Mouse (Mus musculus) forebrain, embryonic 15.5 days (tissue): ENCODE measurements around the gene Vwa8. TPM values are rescaled to one million over a fixed set of nuclear protein-coding genes. Genes with fewer than 3 reads are reported as not detected.

Experiments used
- ATAC-seq: fragments of 200-750 bp; cut with Nextera tagmentation; replicated peaks from 2 replicates; pipeline ENCODE4 v1.8.0; 2017; ENCODE audit warnings: mild to moderate bottlenecking, moderate TSS enrichment, moderate library complexity
- H3K27ac ChIP-seq: fragments of 300-500 bp; sonication (generic); replicated peaks from 2 replicates; pipeline ENCODE4 v1.5.1; 2015; ENCODE audit warnings: mild to moderate bottlenecking, inconsistent platforms
- H3K27me3 ChIP-seq: fragments of 300-500 bp; sonication (generic); 2 replicates; pipeline ENCODE4 v1.6.1; 2015; ENCODE audit warnings: inconsistent platforms
- H3K36me3 ChIP-seq: fragments of 300-500 bp; sonication (generic); 2 replicates; pipeline ENCODE4 v1.6.1; 2015; ENCODE audit warnings: mild to moderate bottlenecking, inconsistent platforms
- H3K4me1 ChIP-seq: fragments of 300-500 bp; sonication (generic); 2 replicates; pipeline ENCODE4 v1.6.1; 2015; ENCODE audit warnings: inconsistent platforms
- H3K4me2 ChIP-seq: fragments of 300-500 bp; sonication (generic); replicated peaks from 2 replicates; pipeline ENCODE4 v1.6.1; 2015; ENCODE audit warnings: mild to moderate bottlenecking, inconsistent platforms
- H3K4me3 ChIP-seq: fragments of 300-500 bp; sonication (generic); 2 replicates; pipeline ENCODE4 v1.5.1; 2015; ENCODE audit warnings: mild to moderate bottlenecking, inconsistent platforms
- H3K9ac ChIP-seq: fragments of 300-500 bp; sonication (generic); replicated peaks from 2 replicates; pipeline ENCODE4 v1.6.1; 2015; ENCODE audit warnings: mild to moderate bottlenecking, inconsistent platforms
- H3K9me3 ChIP-seq: fragments of 300-500 bp; sonication (generic); 2 replicates; pipeline ENCODE4 v1.6.1; 2016; ENCODE audit warnings: inconsistent platforms
- WGBS: fragments of 180-500 bp; shearing (Covaris S2); methylation state at CpG from one replicate; pipeline ENCODE4 v1.1.7; 2015; ENCODE audit warnings: mixed read lengths; 5-methylcytosine and 5-hydroxymethylcytosine counted together
- polyA plus RNA-seq: library from polyadenylated mRNA; unstranded; fragments of >200 nt; fragmentation: Nextera tagmentation; extraction: Ambion mirVana; gene quantifications from 2 replicates; pipeline ENCODE4 v1.2.1, GENCODE M21; 2015

The Vwa8 gene
- polyA plus RNA-seq, 1 experiment from 2014 or later: 5.1 TPM

- WGBS: 88% methylated on average over 6 of the region's 6 CpGs
- Histone ChIP-seq H3K9me3 (no peaks in the 10 kb centered on the region), H3K4me2 (no peak overlapping the region), H3K9ac (no peak overlapping the region), H3K27ac (no peak overlapping the region), H3K36me3 (no peaks in the 10 kb centered on the region), H3K4me3 (no peak overlapping the region), H3K27me3 (no peaks in the 10 kb centered on the region), H3K4me1 (no peaks in the 10 kb centered on the region)
- ATAC-seq: no peak
These were observed 377.9 kb downstream of the Vwa8 start for GRCm38 (mm10) chr14:79226741-79227140.

DNA sequence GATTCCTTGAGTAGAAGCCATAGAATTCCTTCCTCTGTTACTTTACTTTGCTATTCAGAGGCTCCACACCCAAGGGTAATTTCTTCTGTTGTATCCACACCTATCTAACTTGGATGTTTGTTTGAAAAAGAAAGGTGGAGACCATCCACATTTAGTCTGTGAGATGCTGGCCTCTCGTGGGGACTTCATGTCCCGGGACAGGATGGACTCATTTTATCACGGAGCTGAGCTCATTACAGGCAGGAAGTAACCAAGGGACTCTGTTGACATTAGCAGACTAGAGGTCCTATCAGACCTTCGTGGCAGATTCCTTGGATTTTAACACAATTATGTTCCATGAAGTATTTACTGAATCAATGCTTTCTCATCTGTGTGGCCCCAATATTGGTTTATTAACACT, 379.1 kb downstream of the Vwa8 start:
- Histone ChIP-seq H3K4me3 (no peak overlapping the region), H3K4me2 (no peak overlapping the region), H3K27me3 (no peaks in the 10 kb centered on the region), H3K36me3 (no peaks in the 10 kb centered on the region), H3K4me1 (no peaks in the 10 kb centered on the region), H3K9ac (no peak overlapping the region), H3K9me3 (no peaks in the 10 kb centered on the region), H3K27ac (no peak overlapping the region)
- ATAC-seq: no peak
- 83% methylated on average over 4 of the region's 4 CpGs for WGBS

DNA sequence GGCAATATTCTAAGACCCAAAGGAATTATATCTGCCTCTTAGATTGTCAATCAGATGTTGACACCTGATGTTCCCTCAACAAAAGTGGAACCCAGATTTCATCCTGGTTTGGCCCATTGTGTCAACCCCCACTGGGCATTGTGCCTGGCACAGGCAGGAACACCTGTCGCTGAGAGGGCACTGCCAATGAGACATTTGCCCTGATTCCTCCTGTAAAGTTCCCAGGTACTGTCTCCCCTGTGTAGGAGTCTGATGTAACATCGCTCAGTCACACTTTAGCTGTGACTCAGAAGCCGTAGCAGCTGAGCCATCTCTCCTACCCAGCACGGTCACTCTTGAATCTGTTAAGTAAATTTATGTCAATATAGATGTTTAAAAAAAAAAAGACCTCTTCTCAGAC, 382.8 kb downstream of the Vwa8 start:
- no peak for ATAC-seq
- H3K9me3 ChIP-seq: no peaks in the 10 kb centered on the region
- H3K27me3 ChIP-seq: no peaks in the 10 kb centered on the region
- 90% methylated on average over 4 of the region's 4 CpGs for WGBS
- no peak overlapping the region for H3K27ac ChIP-seq
- H3K4me2 ChIP-seq: no peak overlapping the region
- H3K9ac ChIP-seq: no peak overlapping the region
- no peaks in the 10 kb centered on the region for H3K36me3 ChIP-seq
- H3K4me1 ChIP-seq: peaks cover 3% of the 10 kb centered on the region; the same call in 1 of the 2 replicates
- H3K4me3 ChIP-seq: no peak overlapping the region

DNA sequence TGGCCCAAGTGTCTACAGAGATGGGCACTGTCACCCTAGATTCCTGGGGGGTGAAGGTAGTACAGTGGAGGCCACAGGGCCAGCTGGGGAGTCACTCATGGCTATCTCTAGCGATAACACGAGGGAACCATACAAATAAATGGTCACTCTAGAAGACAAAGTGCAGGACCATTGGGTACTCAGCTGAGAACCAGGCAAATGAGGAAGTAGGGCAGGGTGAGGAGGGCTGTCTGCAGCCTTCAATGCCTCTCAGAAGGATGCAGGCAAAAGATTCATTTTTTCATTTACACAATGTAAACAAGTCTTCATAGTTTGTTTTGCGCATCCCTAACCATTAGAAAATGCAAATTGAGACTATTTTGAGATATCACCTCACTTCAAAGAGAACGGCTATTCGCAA, 384.8 kb downstream of the Vwa8 start:
- Histone ChIP-seq H3K9ac (no peak overlapping the region), H3K36me3 (no peaks in the 10 kb centered on the region), H3K4me2 (no peak overlapping the region), H3K4me3 (no peak overlapping the region), H3K9me3 (no peaks in the 10 kb centered on the region), H3K4me1 (peaks cover 9% of the 10 kb centered on the region; the same call in 1 of the 2 replicates), H3K27ac (no peak overlapping the region), H3K27me3 (no peaks in the 10 kb centered on the region)
- whole genome bisulfite sequencing: 92% methylated on average over 5 of the region's 5 CpGs
- no peak for ATAC-seq

- H3K4me2 ChIP-seq: no peak overlapping the region
- no peak for ATAC-seq
- 100% methylated on average over 2 of the region's 2 CpGs for WGBS
- no peak overlapping the region for H3K4me3 ChIP-seq
- no peak overlapping the region for H3K9ac ChIP-seq
- no peaks in the 10 kb centered on the region for H3K9me3 ChIP-seq
- H3K36me3 ChIP-seq: no peaks in the 10 kb centered on the region
- H3K27me3 ChIP-seq: no peaks in the 10 kb centered on the region
- H3K4me1 ChIP-seq: peaks cover 9% of the 10 kb centered on the region; the same call in 1 of the 2 replicates
- H3K27ac ChIP-seq: no peak overlapping the region
These were observed 385.7 kb downstream of the Vwa8 start for GRCm38 (mm10) chr14:79234513-79234912.

GRCm38 (mm10) chr14:79235157-79235556, 386.3 kb downstream of the Vwa8 start:
- Histone ChIP-seq H3K27ac (no peak overlapping the region), H3K4me1 (peaks cover 9% of the 10 kb centered on the region; the same call in 1 of the 2 replicates), H3K9ac (no peak overlapping the region), H3K36me3 (no peaks in the 10 kb centered on the region), H3K4me3 (no peak overlapping the region), H3K27me3 (no peaks in the 10 kb centered on the region), H3K9me3 (no peaks in the 10 kb centered on the region), H3K4me2 (no peak overlapping the region)
- ATAC-seq: no peak
- 50% methylated on average over 5 of the region's 5 CpGs for WGBS

DNA sequence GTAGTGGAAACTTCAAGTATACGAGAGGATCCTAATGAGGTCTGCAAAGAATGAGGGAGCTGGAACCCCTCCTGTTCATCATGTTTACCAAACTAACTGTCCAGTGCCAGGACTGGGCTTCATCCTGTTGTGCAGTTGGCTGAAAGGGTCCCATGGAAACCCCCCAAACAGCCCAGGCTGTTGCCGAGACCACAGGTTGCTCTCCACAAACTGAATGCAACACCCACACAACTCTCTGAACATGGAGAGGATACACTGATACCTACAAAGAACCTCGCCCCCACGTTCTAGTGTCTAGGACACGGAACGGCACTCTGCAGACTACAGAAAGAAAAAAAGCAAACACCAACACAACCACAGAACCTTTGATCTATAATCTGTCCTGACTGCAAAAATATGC, 387.4 kb downstream of the Vwa8 start:
- no peak overlapping the region for H3K4me2 ChIP-seq
- no peak for ATAC-seq
- no peaks in the 10 kb centered on the region for H3K9me3 ChIP-seq
- no peak overlapping the region for H3K27ac ChIP-seq
- 79% methylated on average over 6 of the region's 6 CpGs for WGBS
- no peaks in the 10 kb centered on the region for H3K27me3 ChIP-seq
- no peak overlapping the region for H3K9ac ChIP-seq
- H3K36me3 ChIP-seq: no peaks in the 10 kb centered on the region
- no peak overlapping the region for H3K4me3 ChIP-seq
- peaks cover 9% of the 10 kb centered on the region; the same call in 1 of the 2 replicates for H3K4me1 ChIP-seq

DNA sequence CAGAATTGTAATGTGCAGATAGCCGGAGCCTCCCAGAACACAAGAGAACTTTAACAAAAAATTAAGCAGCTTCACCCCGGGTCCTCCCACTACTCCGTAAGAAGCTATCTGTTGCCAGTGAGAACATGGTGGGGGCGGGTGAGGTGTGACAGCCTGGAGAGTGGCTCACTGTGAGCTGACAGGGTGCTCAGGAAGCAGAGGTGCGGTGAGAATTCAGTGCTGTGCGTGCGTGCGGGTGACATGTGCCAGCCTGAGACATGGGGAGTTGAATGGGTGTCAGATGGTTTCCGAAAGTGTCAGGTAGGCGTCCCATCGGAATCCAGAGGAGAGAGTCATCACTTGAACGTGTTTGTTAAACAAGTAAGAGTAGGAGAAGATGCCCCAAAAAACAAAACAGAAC, 390.6 kb downstream of the Vwa8 start:
- 93% methylated on average over 12 of the region's 12 CpGs for WGBS
- Histone ChIP-seq H3K27me3 (no peaks in the 10 kb centered on the region), H3K4me3 (no peak overlapping the region), H3K9me3 (no peaks in the 10 kb centered on the region), H3K27ac (no peak overlapping the region), H3K36me3 (no peaks in the 10 kb centered on the region), H3K9ac (no peak overlapping the region), H3K4me1 (peaks cover 12% of the 10 kb centered on the region), H3K4me2 (no peak overlapping the region)
- ATAC-seq: no peak

DNA sequence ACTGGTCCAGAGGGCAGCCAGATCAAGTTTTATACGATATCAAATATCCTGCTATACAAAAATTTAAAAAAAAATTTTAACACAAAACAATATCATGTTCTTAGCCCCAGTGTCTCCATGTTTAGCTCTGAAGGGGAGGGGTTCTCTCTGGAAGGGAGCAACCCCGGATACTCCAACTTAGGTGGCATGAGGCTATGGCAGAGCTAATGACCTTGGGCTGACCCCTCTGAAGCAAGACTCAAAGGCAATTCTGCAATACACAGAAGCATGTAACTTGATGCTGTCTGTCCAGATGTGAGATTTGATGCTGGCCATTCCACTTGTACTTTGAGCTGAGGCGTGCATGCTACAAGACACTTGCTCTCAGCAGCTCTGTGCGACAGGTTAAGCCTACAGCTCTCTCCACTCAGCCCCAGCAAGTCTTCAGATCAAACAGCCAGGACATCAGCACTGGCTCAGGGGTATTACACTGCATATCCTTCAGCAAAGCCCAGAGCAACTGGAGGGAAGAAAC, 392.3 kb downstream of the Vwa8 start:
- no peaks in the 10 kb centered on the region for H3K27me3 ChIP-seq
- H3K9me3 ChIP-seq: no peaks in the 10 kb centered on the region
- 88% methylated on average over 4 of the region's 4 CpGs for WGBS
- no peaks in the 10 kb centered on the region for H3K36me3 ChIP-seq
- no peak overlapping the region for H3K4me2 ChIP-seq
- ATAC-seq: no peak
- no peak overlapping the region for H3K27ac ChIP-seq
- H3K4me1 ChIP-seq: peaks cover 17% of the 10 kb centered on the region
- no peak overlapping the region for H3K4me3 ChIP-seq
- no peak overlapping the region for H3K9ac ChIP-seq

DNA sequence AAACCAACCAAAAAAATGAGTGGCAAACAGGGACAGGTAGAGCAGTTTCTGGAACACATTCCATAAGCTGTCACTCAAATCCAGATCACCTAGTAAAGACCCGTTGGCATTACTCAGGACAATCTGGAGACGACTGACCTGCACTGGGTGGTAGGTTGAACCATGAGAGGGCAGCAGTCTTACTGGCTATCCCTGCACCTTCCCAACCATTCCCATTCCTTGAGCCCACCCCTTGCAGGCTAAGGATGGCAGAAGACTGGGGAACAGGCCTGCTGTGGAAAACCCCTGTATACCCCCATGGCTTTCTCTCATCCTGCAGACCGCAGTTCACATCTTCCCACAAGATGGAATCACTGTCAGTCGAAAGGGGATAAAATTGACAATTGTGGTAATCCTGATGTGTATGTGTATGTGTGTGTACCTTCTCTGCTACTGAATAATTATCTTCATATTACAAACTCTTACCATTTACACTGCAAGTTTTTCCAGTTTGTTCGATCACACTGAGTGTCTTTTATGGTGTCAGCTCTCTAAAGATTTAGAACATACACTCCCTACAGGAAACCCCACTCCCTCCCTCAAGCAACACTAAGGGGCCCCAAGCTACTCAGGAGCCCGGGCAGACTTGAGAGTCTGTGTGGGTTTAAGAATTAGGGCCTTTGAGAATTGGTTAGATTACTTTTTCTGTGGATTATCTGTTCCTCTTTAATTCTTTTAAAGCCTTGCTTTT, 393.0 kb downstream of the Vwa8 start:
- no peaks in the 10 kb centered on the region for H3K27me3 ChIP-seq
- no peak for ATAC-seq

DNA sequence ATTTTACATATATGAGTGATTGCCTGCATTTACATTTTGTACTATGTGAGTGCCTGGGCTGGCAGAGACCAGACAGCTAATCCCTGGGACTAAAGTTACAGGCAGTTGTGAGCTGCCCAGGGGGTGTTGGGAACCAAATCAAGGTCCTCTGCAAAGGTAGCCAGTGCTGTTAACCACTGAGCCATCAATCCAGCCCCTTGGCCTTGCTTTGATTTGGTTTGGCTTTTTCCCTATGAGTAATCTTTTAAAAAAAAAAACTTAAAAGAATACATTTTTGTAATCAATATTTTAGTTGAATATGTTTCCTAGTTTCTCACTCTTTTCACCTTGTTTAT, 393.5 kb downstream of the Vwa8 start:
- peaks cover 12% of the 10 kb centered on the region for H3K4me1 ChIP-seq
- ATAC-seq: no peak
- no peaks in the 10 kb centered on the region for H3K36me3 ChIP-seq
- H3K27ac ChIP-seq: no peak overlapping the region
- H3K4me2 ChIP-seq: no peak overlapping the region
- H3K4me3 ChIP-seq: no peak overlapping the region
- H3K9ac ChIP-seq: no peak overlapping the region
- H3K9me3 ChIP-seq: no peaks in the 10 kb centered on the region
- H3K27me3 ChIP-seq: no peaks in the 10 kb centered on the region

More for the DNA sequence above, 393.0 kb downstream of the Vwa8 start:
- no peak overlapping the region for H3K4me2 ChIP-seq
- H3K4me3 ChIP-seq: no peak overlapping the region
- 83% methylated on average over 6 of the region's 6 CpGs for WGBS
- no peak overlapping the region for H3K9ac ChIP-seq
- H3K9me3 ChIP-seq: no peaks in the 10 kb centered on the region
- H3K36me3 ChIP-seq: no peaks in the 10 kb centered on the region
- H3K4me1 ChIP-seq: peaks cover 13% of the 10 kb centered on the region
- no peak overlapping the region for H3K27ac ChIP-seq

DNA sequence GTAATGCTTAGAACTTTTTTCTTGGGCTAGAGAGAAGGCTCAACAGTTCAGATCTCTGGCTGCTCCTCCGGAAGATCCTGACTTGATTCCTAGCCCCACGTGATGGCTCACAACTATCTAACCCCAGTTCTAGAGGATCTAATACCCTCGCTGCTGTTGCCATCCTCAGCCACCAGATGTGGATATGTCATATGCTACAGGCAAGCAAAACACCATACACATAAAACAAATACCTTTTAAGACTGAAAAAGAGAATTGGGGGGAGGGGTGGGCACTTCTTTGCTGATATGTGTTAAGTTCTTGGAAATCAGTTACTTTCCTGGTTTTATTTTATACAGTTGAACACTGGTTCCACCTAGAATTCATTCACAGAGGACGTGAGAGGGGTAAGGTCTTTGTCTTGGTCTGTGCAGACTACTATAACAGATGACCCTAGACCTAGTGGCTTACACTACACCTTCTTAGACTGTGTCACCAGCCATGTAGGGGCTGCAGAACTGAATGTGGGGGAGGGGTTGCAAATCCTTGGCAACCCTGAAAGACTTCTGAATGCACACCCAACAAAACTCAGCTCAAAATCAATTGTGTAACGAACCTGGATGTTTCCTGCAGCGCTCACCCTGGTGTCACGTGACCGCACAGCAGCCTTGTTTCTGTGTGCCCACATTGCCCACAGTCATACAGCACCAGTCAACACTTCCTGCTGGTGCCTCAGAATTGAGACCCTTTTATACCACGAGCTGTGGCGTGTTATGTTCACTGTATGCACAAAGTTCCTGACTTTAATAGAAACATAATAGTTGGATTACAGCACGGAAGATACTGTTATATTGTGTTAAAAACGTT, 394.4 kb downstream of the Vwa8 start:
- no peaks in the 10 kb centered on the region for H3K36me3 ChIP-seq
- H3K4me2 ChIP-seq: no peak overlapping the region
- no peak for ATAC-seq
- H3K27me3 ChIP-seq: no peaks in the 10 kb centered on the region
- peaks cover 8% of the 10 kb centered on the region for H3K4me1 ChIP-seq
- WGBS: 66% methylated on average over 12 of the region's 12 CpGs
- H3K4me3 ChIP-seq: no peak overlapping the region
- no peaks in the 10 kb centered on the region for H3K9me3 ChIP-seq
- H3K9ac ChIP-seq: no peak overlapping the region
- no peak overlapping the region for H3K27ac ChIP-seq
